Mouse (Mus musculus) midbrain, embryonic 14.5 days (tissue): Measurements from ENCODE around the gene Ppif. TPM values are rescaled to one million over a fixed set of nuclear protein-coding genes. Genes with fewer than 3 reads are reported as not detected.
A peak's percentile ranks its signal among the peaks of the same experiment; 100 is the strongest.

ENCODE experiments used
- ATAC-seq: fragments of 200-750 bp; cut with Nextera tagmentation; 2 replicates; pipeline ENCODE4 v1.8.0; 2017; ENCODE audit warnings: moderate number of reproducible peaks, moderate library complexity; ENCODE audit not compliant: low FRiP score, low TSS enrichment
- DNase-seq: peaks from one replicate; pipeline ENCODE4 v3.0.0-alpha.2; 2015
- H3K27ac ChIP-seq: fragments of 300-500 bp; sonication (generic); replicated peaks from 2 replicates; pipeline ENCODE4 v1.5.1; 2014; ENCODE audit warnings: mild to moderate bottlenecking, low read depth, low read length, moderate library complexity
- H3K27me3 ChIP-seq: fragments of 300-500 bp; sonication (generic); 2 replicates; pipeline ENCODE4 v1.6.1; 2014; ENCODE audit warnings: low read length, control low read depth, mixed read lengths; ENCODE audit not compliant: control insufficient read depth, insufficient read depth
- H3K36me3 ChIP-seq: fragments of 300-500 bp; sonication (generic); 2 replicates; pipeline ENCODE4 v1.6.1; 2014; ENCODE audit warnings: low read length, control low read depth; ENCODE audit not compliant: control insufficient read depth, insufficient read depth
- H3K4me1 ChIP-seq: fragments of 300-500 bp; sonication (generic); 2 replicates; pipeline ENCODE4 v1.6.1; 2014; ENCODE audit warnings: mild to moderate bottlenecking, antibody characterized with exemption, low read length, control low read depth; ENCODE audit not compliant: control insufficient read depth, insufficient read depth
- H3K4me2 ChIP-seq: fragments of 300-500 bp; sonication (generic); 2 replicates; pipeline ENCODE4 v1.6.1; 2014; ENCODE audit warnings: mild to moderate bottlenecking, low read length, moderate library complexity
- H3K4me3 ChIP-seq: fragments of 300-500 bp; sonication (generic); replicated peaks from 2 replicates; pipeline ENCODE4 v1.5.1; 2014; ENCODE audit warnings: low read depth, low read length
- H3K9ac ChIP-seq: fragments of 300-500 bp; sonication (generic); replicated peaks from 2 replicates; pipeline ENCODE4 v1.6.1; 2014; ENCODE audit warnings: mild to moderate bottlenecking, low read length, moderate library complexity
- H3K9me3 ChIP-seq: fragments of 300-500 bp; sonication (generic); 2 replicates; pipeline ENCODE4 v1.6.1; 2016; ENCODE audit warnings: low read length, control low read depth, mixed read lengths; ENCODE audit not compliant: control insufficient read depth
- WGBS: fragments of 180-500 bp; shearing (Covaris S2); extraction: QIAGEN DNeasy Blood & Tissue Kit; methylation state at CpG from one replicate; pipeline ENCODE4 v1.1.7; 2014; 5-methylcytosine and 5-hydroxymethylcytosine counted together
- polyA plus RNA-seq: library from polyadenylated mRNA; unstranded; fragments of >200 nt; fragmentation: Nextera tagmentation; extraction: Ambion mirVana; gene quantifications from 2 replicates; pipeline ENCODE4 v1.2.1, GENCODE M21; 2014

Ppif gene
- 28.0 and 29.4 TPM in 2 replicates for polyA plus RNA-seq

DNA sequence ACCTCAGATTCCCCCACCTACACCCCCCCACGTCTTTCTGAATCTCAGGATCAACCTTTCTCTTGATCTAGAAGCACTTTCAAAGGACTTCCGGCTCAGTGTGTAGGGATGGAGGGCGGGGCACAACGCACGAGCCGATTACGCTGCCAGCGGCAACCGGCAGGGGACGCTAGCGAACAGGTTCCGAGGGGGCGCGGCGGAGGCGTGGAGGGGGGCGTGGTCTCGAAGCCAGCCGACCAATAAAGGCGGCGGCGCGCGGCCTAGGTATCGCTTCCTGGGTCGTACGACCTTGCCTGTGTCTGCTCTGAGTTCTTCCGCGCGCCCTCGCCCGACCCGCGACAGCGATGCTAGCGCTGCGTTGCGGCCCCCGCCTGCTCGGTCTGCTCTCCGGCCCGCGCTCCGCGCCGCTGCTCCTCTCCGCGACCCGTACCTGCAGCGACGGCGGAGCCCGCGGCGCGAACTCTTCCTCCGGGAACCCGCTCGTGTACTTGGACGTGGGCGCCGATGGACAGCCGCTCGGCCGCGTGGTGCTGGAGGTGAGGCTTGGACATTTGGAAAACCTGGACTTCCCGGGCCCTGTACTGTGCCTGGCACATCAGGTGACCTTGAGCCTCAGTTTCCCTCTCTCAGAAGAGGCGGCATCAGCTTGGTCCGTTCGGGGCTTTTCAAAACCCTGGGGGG, at the start of gene Ppif:
Ppif (plus strand) TSS at position 267 of the 681 bp plus-strand sequence.
- H3K4me3 ChIP-seq = peak within 1 kb of the TSS; percentile 82

DNA sequence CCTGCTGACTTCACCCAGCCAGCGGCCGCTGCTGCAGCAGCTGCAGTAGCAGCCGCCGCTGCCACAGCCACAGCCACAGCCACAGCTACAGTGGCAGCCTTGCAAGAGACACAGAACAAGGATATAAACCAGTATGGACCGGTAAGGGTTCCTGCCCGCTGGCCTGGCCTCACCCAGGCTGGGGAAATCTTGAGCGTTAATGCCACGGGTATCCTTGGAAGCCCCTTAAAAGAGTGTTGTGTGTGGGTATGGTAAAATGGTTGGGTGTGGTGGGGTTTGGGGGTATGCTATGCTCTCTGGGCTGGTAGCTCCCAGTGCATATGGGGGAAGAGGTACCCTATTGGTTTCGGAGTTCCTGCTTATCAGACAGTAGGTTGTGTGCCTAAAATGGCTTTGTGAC, 48.2 kb upstream of the Ppif start:
- peaks cover under 1% of the 10 kb centered on the region; the same call in 1 of the 2 replicates for H3K4me1 ChIP-seq

More for the DNA sequence above, at the start of gene Ppif:
- peak within 1 kb of the TSS; percentile 95 for H3K4me2 ChIP-seq
- H3K9me3 ChIP-seq = no peaks in the 10 kb centered on the region
- peaks cover 31% of the 10 kb centered on the region for H3K36me3 ChIP-seq
- WGBS = under 1% methylated on average over 70 of the region's 70 CpGs
- DNase-seq = peak; percentile 98
- H3K4me1 ChIP-seq = peaks cover 14% of the 10 kb centered on the region
- peak within 1 kb of the TSS; percentile 80 for H3K9ac ChIP-seq
- peak within 1 kb of the TSS; percentile 67; the same call in 1 of the 2 replicates for H3K27ac ChIP-seq
- ATAC-seq = peak; percentile 91
- H3K27me3 ChIP-seq = no peaks in the 10 kb centered on the region

DNA sequence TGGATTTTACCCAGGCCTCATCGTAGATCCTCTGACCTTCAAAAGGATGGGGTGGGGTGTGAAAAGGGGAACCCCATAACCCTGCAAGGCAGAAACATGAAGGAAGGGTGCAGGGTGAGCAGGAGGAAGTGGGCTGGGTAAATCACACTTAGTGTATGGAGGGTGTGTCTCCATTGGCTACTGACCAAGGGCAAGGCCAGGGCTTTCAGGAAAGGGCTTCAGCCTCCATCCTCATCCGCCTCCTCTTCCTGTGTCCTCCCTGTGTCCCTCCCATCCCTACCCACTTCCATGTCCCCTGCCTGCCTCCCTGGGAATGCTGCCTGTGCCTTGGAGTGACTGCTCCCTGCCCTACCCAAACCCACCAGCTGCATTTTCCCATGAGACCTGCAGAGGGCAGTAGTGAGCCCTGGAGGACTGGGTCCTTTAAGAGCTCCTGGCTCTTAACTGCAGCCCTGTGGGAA, 47.8 kb upstream of the Ppif start:
- Histone ChIP-seq H3K36me3 (peaks cover 95% of the 10 kb centered on the region), H3K9ac (no peak overlapping the region), H3K4me2 (no peak overlapping the region), H3K9me3 (no peaks in the 10 kb centered on the region), H3K27me3 (no peaks in the 10 kb centered on the region), H3K4me3 (no peak overlapping the region), H3K4me1 (no peaks in the 10 kb centered on the region), H3K27ac (0 out of 2 replicates have a peak overlapping the region, but pooled peaks have one; percentile 13)
- ATAC-seq (no peak), DNase-seq (peak; percentile 84)
- 74% methylated on average over 2 of the region's 2 CpGs for WGBS

More for the DNA sequence above, 48.2 kb upstream of the Ppif start:
- 93% methylated on average over 9 of the region's 9 CpGs for WGBS
- no peaks in the 10 kb centered on the region for H3K27me3 ChIP-seq
- peaks cover 94% of the 10 kb centered on the region for H3K36me3 ChIP-seq
- H3K9me3 ChIP-seq = no peaks in the 10 kb centered on the region
- DNase-seq (no peak), ATAC-seq (no peak)
- no peak overlapping the region for H3K9ac ChIP-seq
- no peak overlapping the region for H3K4me3 ChIP-seq
- no peak overlapping the region for H3K4me2 ChIP-seq
- no peak overlapping the region for H3K27ac ChIP-seq

DNA sequence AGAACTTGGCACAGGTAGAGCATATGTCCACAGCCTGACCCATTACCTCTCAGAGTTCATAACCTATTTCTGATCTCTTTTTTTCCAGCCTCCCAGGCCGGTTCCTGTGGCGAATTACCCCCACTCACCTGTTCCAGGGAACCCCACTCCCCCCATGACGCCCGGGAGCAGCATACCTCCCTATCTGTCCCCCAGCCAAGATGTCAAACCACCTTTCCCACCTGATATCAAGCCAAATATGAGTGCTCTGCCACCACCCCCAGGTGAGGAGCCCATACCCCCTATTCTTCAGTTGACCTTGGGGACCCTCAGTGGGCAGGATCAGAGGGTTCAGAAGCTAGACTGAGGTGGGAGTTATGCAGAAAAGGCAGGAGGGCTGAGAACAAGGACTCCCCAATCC, 42.8 kb upstream of the Ppif start:
- WGBS = 98% methylated on average over 4 of the region's 4 CpGs
- Histone ChIP-seq H3K4me3 (no peak overlapping the region), H3K27ac (no peak overlapping the region)

DNA sequence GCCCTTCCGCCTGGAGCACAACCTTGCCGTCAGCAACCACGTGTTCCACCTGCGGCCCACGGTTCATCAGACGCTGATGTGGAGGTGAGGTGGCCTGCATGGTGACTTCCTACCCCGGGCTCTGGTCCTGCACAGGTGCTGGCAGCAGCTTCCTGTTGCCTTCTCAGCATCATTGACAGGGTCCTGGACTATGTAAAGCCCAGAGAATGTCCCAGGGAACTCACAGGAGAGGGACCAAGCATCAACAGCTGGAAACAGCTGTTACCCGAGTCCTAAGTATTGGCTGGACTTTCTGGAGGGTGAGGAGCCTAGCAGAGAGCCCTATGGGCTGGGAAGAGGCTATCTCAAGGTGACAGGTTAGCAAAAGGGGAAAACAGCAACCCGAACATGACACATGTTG, 42.0 kb upstream of the Ppif start:
- DNase-seq (no peak), ATAC-seq (no peak)
- Histone ChIP-seq H3K4me2 (no peak overlapping the region), H3K36me3 (peaks cover 100% of the 10 kb centered on the region), H3K27me3 (no peaks in the 10 kb centered on the region), H3K9ac (no peak overlapping the region), H3K9me3 (no peaks in the 10 kb centered on the region), H3K27ac (no peak overlapping the region), H3K4me1 (no peaks in the 10 kb centered on the region), H3K4me3 (no peak overlapping the region)
- 92% methylated on average over 9 of the region's 9 CpGs for WGBS

More for the DNA sequence above, 42.8 kb upstream of the Ppif start:
- H3K36me3 ChIP-seq = peaks cover 100% of the 10 kb centered on the region
- ATAC-seq = no peak
- no peak overlapping the region for H3K9ac ChIP-seq
- no peak overlapping the region for H3K4me2 ChIP-seq
- H3K9me3 ChIP-seq = no peaks in the 10 kb centered on the region
- H3K4me1 ChIP-seq = no peaks in the 10 kb centered on the region
- no peaks in the 10 kb centered on the region for H3K27me3 ChIP-seq
- no peak for DNase-seq

DNA sequence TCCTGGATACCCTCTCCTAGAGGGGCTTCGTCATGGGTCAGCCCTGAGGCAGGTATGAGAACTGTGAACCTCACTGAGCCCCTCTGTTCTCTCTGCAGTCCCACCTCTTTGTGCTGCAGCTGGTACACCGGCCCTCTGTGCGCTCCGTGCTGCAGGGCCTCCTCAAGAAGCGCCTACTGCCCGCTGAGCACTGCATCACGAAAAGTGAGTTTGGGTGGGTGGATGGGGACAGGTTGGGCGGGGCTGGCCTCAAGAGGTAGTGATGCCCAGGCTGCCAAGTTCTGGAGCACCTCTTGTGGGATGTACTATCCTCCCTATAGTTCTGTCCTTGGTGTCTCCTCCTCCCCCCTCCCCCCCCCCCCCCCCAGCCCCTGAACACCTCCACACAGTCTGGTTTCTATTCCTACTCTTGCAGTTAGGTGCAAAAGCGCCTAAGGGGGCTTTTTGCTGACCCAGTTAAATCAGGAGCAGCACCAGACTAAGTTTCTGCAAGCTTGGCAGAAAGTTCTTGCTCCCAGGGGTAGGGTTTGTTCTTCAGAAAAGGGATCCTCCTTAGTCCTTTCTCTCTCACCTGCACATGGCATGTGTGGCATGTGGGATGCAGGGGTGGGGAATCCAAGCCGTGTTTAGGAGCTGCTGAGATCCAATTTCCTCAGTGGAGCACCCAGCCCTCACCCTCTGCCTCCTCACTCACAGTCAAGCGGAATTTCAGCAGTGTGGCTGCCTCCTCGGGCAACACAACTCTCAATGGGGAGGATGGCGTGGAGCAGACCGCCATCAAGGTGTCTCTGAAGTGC, 39.4 kb upstream of the Ppif start:
- no peaks in the 10 kb centered on the region for H3K4me1 ChIP-seq
- H3K27ac ChIP-seq = no peak overlapping the region
- H3K9me3 ChIP-seq = no peaks in the 10 kb centered on the region
- H3K36me3 ChIP-seq = peaks cover 100% of the 10 kb centered on the region
- H3K9ac ChIP-seq = no peak overlapping the region
- no peak for ATAC-seq
- 92% methylated on average over 14 of the region's 14 CpGs for WGBS
- no peak overlapping the region for H3K4me2 ChIP-seq
- H3K27me3 ChIP-seq = no peaks in the 10 kb centered on the region
- no peak for DNase-seq
- H3K4me3 ChIP-seq = no peak overlapping the region

DNA sequence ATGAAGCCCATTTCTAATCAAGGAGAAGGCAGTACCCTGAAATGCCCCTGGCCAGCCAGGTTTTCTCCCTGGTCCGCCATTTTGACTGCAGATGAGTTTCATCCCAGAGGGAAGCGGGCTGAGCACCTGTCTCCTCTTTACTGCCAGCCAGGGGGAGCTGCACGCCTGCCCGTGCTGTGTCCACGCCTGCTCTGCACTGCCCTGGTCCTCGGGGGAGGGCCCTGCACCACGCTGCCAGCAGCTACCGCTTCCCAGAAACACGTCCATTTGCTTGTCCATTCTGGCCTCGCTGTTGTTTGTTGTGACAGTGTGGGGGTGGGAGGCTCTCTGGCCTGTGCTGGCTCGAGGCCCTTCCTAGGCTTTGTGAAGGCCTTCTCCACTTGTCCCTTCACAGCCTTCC, 33.3 kb upstream of the Ppif start:
- no peak overlapping the region for H3K4me3 ChIP-seq
- no peaks in the 10 kb centered on the region for H3K9me3 ChIP-seq
- no peak overlapping the region for H3K9ac ChIP-seq
- ATAC-seq (no peak), DNase-seq (peak; percentile 38)
- H3K27ac ChIP-seq = peak overlapping the region; percentile 37; the same call in 1 of the 2 replicates
- 60% methylated on average over 11 of the region's 11 CpGs for WGBS
- no peaks in the 10 kb centered on the region for H3K4me1 ChIP-seq
- no peaks in the 10 kb centered on the region for H3K27me3 ChIP-seq
- H3K4me2 ChIP-seq = no peak overlapping the region
- peaks cover 98% of the 10 kb centered on the region for H3K36me3 ChIP-seq

DNA sequence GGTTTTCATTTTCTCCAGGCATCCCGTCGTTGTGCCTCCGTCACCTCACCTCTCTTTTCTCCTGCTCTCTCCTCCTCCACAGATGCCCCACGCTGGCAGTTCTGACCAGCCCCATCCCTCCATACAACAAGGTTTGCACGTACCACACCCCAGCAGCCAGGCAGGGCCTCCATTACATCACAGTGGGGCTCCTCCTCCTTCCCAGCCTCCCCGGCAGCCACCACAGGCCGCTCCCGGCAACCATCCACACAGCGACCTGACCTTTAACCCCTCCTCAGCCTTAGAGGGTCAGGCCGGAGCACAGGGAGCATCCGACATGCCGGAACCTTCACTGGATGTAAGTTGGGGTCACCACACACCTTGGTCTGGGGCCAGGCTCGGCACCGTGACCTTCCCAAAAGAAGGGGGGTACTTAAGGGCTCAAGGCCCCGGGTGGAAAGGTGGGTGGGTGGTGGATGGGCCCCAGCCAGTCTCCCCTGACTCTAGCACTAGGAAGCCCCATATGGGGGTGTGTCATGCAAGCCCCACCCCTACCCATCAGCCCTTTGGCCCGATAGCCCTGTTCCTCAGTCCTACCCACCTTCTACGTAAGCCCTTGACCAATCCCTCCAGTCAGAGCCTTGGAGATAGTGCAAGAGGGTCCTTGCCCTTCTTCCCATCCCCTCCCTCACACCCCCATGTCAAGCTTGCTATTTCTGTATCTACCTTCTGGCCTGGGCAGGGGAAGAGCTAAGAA, 32.6 kb upstream of the Ppif start:
- Histone ChIP-seq H3K27me3 (no peaks in the 10 kb centered on the region), H3K4me2 (no peak overlapping the region), H3K4me1 (no peaks in the 10 kb centered on the region), H3K27ac (peak overlapping the region; percentile 60; the same call in 1 of the 2 replicates), H3K36me3 (peaks cover 98% of the 10 kb centered on the region), H3K9ac (no peak overlapping the region), H3K4me3 (no peak overlapping the region), H3K9me3 (no peaks in the 10 kb centered on the region)
- 80% methylated on average over 17 of the region's 17 CpGs for WGBS
- no peak for DNase-seq
- ATAC-seq = no peak
